Mouse (Mus musculus) ES-E14 (cell line): ENCODE results near the gene Nfatc2. TPM values are rescaled to one million over a fixed set of nuclear protein-coding genes. Genes with fewer than 3 reads are reported as not detected.

Experiments used
- DNase-seq: peaks from one replicate; pipeline ENCODE4 v3.0.0-alpha.2; 2013; ENCODE audit warnings: low read depth, low spot score
- H3K27ac ChIP-seq: 2 replicates; pipeline ENCODE4 v1.5.1; 2012; ENCODE audit warnings: low read depth, mild to moderate bottlenecking, low read length, moderate library complexity, mixed read lengths; ENCODE audit not compliant: poor library complexity, insufficient read depth, severe bottlenecking
- H3K36me3 ChIP-seq: 2 replicates; pipeline ENCODE4 v1.6.1; 2012; ENCODE audit warnings: mild to moderate bottlenecking, low read length, moderate library complexity, mixed read lengths; ENCODE audit not compliant: control insufficient read depth, poor library complexity, insufficient read depth, severe bottlenecking
- H3K4me1 ChIP-seq, 2 experiments: fragments of 150-350 bp in 1 of 2; sonication (generic) in 1 of 2; 2 replicates each; pipeline ENCODE4 v1.6.1; 2012; ENCODE audit warnings: low read length in 2 of 2, mild to moderate bottlenecking in 1 of 2, mixed read lengths in 1 of 2; ENCODE audit not compliant: control insufficient read depth in 2 of 2, insufficient read depth in 2 of 2, poor library complexity in 1 of 2
- H3K4me3 ChIP-seq, 2 experiments: fragments of 150-350 bp in 1 of 2; sonication (generic) in 1 of 2; 2 replicates each; pipeline ENCODE4 v1.5.1; 2012; ENCODE audit warnings: low read length in 2 of 2, low read depth in 1 of 2, mild to moderate bottlenecking in 1 of 2, mixed read lengths in 1 of 2; ENCODE audit not compliant: insufficient read depth in 1 of 2, poor library complexity in 1 of 2, severe bottlenecking in 1 of 2
- H3K9ac ChIP-seq: 2 replicates; pipeline ENCODE4 v1.6.1; 2012; ENCODE audit warnings: low read depth, mild to moderate bottlenecking, low read length, mixed read lengths; ENCODE audit not compliant: poor library complexity, insufficient read depth, severe bottlenecking
- H3K9me3 ChIP-seq: fragments of 150-350 bp; sonication (generic); 2 replicates; pipeline ENCODE4 v1.6.1; 2012; ENCODE audit warnings: low read depth, mild to moderate bottlenecking, low read length; ENCODE audit not compliant: control insufficient read depth, insufficient read depth
- CHD2 ChIP-seq: IDR thresholded peaks from 2 replicates; pipeline ENCODE4 v1.6.1; 2014; ENCODE audit warnings: mild to moderate bottlenecking, low read depth, low read length, inconsistent platforms
- HCFC1 ChIP-seq: IDR thresholded peaks from 2 replicates; pipeline ENCODE4 v1.6.1; 2012; ENCODE audit warnings: low read length, inconsistent platforms, borderline replicate concordance; ENCODE audit not compliant: insufficient read depth
- MAFK ChIP-seq: IDR thresholded peaks from 2 replicates; pipeline ENCODE4 v1.6.1; 2014; ENCODE audit warnings: mild to moderate bottlenecking, low read depth, low read length, inconsistent platforms; ENCODE audit not compliant: insufficient read depth
- ZC3H11A ChIP-seq: IDR thresholded peaks from 2 replicates; pipeline ENCODE4 v1.6.1; 2012; ENCODE audit warnings: low read depth, mild to moderate bottlenecking, inconsistent platforms, low read length, borderline replicate concordance
- ZNF384 ChIP-seq: IDR thresholded peaks from 2 replicates; pipeline ENCODE4 v1.6.1; 2012; ENCODE audit warnings: low read depth, low read length, inconsistent platforms
- in situ Hi-C, 2 experiments: fragments of 600-800 bp; cut with MboI; formaldehyde crosslinking; loops; one replicate each; pipeline ENCODE4 v1.15.1; 2025; ENCODE audit warnings: low sequenced_read_pairs in 2 of 2, inconsistent platforms in 1 of 2; ENCODE audit not compliant: unreplicated experiment in 2 of 2
- total RNA-seq: library from RNA; depleted of rRNA; stranded (reverse); fragments of 300-350 nt; gene quantifications from 2 replicates; pipeline ENCODE4 v1.2.3, GENCODE M21; 2012

The Nfatc2 gene
- total RNA-seq, 1 experiment, result 2.0 TPM

DNA sequence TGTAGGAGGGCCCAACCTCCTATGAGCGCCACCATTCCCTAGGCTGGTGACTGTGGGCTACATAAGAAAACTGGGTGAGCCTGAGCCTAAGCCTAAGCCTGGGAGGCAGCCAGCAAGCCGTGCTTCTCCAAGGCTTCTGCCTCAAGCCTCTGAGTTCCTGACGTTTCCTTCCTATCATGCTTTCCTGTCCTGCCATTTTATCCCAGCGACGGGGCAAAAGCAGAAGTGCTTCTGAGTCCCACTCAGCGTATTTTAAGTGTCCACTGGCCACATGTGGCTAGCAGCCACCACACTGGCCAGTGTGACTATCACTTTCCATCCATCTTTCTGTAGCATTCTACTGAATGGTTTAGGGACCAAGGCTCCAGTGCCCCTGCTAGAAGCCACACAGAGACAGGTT is 62.4 kb downstream of the Nfatc2 start:
- Histone ChIP-seq H3K9ac (no peak overlapping the region), H3K4me3 (no peak overlapping the region), H3K9me3 (no peaks in the 10 kb centered on the region), H3K36me3 (no peaks in the 10 kb centered on the region), H3K27ac (no peak overlapping the region), H3K4me1 (peaks cover 2 to 4% of the 10 kb centered on the region in 2 experiments)
- no peak for DNase-seq
- in situ Hi-C loops, result no loop called here
- no peak for TF ChIP-seq CHD2

GRCm38 (mm10) chr2:168532061-168532833 is 69.2 kb downstream of the Nfatc2 start:
- Histone ChIP-seq H3K9ac (no peak overlapping the region), H3K9me3 (no peaks in the 10 kb centered on the region), H3K27ac (no peak overlapping the region), H3K4me3 (no peak overlapping the region), H3K36me3 (no peaks in the 10 kb centered on the region), H3K4me1 (peaks cover 4 to 7% of the 10 kb centered on the region in 2 experiments; a peak in 2 of 4 replicates)
- in situ Hi-C loops, result no loop called here
- no peak for DNase-seq
- no peak for TF ChIP-seq CHD2
- no peak for TF ChIP-seq ZNF384
- TF ChIP-seq HCFC1, result no peak

DNA sequence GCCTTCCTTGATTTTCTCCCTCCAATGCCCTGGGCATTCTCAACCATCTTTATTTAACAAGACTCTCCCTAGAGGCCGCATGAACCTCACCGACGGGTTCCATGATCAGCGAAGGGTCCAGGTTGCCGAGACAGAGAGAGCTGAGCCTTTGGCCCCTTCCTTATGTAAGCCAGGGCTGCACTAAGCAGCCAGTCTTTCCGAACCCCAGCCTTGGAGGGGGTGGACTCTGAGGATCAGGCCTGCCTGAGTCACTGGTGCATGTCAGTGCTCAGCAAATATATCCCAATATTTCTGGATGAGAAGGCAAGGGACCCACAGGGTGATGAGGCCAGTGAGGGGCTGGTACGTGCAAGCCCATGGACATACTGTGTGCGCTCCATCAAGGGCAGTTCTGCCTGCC is 72.9 kb downstream of the Nfatc2 start:
- TF ChIP-seq ZNF384, result no peak
- TF ChIP-seq HCFC1, result no peak
- TF ChIP-seq ZC3H11A, result no peak
- no peak for TF ChIP-seq CHD2
- no peak for TF ChIP-seq MAFK
- no peak overlapping the region for H3K4me3 ChIP-seq
- no peak for DNase-seq
- no peak overlapping the region for H3K9ac ChIP-seq
- in situ Hi-C loops, result no loop called here
- peaks cover 11 to 21% of the 10 kb centered on the region in 2 experiments for H3K4me1 ChIP-seq
- no peaks in the 10 kb centered on the region for H3K9me3 ChIP-seq
- no peak overlapping the region for H3K27ac ChIP-seq
- H3K36me3 ChIP-seq, result no peaks in the 10 kb centered on the region

DNA sequence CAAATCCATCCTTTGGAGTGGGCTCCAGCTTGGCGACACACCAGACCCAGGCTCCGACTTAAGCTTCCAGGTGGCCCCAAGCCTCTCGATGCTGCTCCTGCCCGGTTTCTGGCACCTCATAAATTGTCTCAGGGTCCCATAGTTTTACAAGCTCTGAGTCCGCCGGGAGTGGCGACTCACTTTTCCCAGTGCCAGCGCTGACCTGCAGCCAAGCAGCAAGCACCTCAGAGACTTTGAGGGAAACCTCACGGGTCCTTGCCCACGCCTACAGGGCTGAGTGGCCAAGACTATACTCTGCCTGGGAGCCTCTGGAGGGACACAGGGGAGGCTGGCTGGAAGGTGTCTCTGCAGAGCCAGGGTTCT is 74.0 kb downstream of the Nfatc2 start:
- no peaks in the 10 kb centered on the region for H3K36me3 ChIP-seq
- TF ChIP-seq ZC3H11A (no peak), HCFC1 (no peak), MAFK (no peak), CHD2 (no peak), ZNF384 (no peak)
- H3K4me3 ChIP-seq, result no peak overlapping the region
- H3K4me1 ChIP-seq, result peaks cover 11 to 21% of the 10 kb centered on the region in 2 experiments
- no peak for DNase-seq
- in situ Hi-C loops, result no loop called here
- no peak overlapping the region for H3K27ac ChIP-seq
- H3K9me3 ChIP-seq, result no peaks in the 10 kb centered on the region
- H3K9ac ChIP-seq, result no peak overlapping the region
